Mouse (Mus musculus) cerebellum, postnatal 14 days (tissue): ENCODE measurements around the gene Atf5.
A peak's percentile ranks its signal among the peaks of the same experiment; 100 is the strongest.

ENCODE experiments used
- DNase-seq, 2 experiments: peaks; one replicate each; pipeline ENCODE4 v3.0.0; 2021; ENCODE audit warnings: mixed read lengths in 2 of 2

Atf5 gene

DNA sequence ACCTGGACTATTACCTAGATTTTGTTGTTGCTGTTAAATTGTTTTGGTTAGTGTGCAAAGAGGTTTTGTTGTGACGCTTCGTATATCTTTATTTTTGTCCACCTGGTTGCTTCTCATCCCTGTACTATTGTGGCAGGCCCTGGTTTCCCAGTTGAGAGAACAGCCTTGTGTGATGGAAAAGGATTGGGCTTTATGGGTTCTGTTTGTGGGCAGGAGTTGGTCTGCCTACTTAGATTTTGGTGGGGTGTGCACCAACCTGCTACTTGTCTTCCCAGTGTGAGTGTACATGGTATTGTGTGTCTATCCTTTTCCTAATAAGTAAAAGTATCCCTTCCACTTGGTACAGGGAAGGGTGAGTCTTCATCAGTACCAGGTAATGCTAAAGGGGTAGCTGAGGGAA lies 2.9 kb upstream of the Atf5 start:
- DNase-seq = no peak

DNA sequence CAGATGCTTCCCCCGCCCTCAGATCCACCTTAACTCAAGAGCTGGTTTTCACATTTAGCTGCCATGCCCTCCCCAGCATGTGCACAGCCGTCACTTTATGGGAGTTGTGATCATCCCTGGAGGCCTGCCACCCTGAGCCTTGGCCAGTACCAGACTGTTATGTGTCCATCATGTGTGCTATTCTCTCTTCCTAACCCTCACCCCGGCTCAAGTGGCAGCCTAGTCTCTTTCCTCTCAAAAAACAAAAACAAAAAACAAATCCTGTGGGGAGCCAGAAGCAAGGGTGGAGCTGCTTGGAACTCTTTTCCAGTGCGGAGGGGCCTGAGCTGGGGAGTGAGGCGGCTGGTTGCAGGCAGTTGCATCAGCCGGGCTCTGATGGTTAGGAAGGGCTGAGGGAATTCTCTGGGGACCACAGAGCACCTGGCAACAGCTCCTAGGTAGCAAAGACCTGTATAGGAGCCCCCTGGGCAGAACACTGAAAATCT lies 2.3 kb upstream of the Atf5 start:
- peak in 1 of 2 experiments; percentile 67 for DNase-seq

DNA sequence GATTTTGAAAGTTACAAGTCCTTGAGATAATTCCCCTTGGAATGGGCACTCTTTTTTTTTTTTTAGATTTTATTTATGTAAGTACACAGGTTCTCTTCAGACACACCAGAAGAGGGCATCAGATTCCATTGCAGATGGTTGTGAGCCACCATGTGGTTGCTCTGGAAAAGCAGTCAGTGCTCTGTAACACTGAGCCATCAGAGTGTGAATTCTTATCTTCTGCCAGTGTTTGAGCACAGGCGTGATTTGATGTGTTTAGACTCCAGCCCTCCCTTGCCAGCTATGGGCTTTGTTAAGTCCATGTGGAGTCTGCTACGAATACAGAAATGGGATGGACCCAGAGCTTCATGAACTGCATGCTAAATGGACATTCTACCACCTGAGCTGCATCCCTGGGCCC lies 1.7 kb upstream of the Atf5 start:
- no peak for DNase-seq

DNA sequence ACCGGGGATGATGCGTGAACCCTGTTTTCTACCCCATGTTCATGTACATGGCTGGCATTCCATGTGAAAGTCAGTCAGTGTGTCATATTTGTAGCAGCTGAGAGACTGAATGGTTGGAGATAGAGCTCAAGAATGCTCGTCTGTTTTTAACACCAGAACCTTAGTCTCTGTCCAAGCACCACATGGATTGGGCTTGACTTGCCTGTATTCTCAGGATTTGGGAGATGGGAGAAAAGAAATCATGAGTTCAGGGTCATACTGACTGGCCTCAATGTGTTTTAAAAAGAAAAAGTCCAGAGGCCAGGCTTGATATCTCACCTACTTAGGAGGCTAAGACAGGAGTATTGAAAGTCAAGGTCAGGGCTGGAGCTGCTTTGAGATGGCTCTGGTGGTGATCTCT lies 983 bp upstream of the Atf5 start:
- DNase-seq = no peak

DNA sequence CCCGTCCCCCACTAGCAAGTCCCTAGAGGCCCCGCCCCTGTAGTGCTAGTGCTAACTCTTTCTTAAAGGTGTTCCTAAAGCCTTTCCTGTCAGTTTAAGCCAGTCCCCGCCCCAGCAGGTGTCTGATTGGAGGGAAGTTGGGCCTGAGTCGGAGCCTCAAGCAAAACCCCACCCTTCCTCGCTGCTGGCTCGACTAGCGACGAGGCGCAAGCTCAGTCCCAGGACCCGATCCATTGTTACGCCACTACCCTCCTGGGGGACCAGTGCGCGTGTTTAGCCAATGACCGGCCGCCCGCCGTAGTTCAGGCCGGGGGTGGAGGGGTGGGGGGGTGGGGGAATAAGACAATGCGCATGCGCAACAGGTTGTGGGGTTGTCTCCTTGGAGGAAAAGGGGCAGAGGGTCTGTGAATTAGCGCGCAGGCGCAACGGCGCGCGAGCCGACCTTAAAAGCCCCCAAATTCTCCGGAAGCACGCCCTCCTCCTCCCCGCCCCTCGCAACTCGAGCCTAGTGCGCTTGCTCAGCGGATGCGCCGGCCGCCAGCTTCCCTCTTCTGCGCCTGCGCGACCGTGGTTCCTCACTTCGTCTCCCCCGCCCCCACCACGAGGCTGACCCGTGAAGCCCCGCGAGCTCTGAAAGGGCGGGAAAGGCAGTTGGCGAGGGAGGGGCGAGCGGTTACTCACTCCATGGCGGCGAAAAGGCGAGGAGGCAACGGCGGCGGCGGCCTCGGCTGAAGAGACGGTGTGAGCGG lies 563 bp downstream of the Atf5 start, which contains the start of the genes Nup62 and Il4i1:
TSS of gene Nup62 (plus strand) at position 368 of the 749 bp plus-strand sequence.
TSS of gene Il4i1 (plus strand) at position 667 of the 749 bp plus-strand sequence.
- DNase-seq = peak; percentile 99 to 100

DNA sequence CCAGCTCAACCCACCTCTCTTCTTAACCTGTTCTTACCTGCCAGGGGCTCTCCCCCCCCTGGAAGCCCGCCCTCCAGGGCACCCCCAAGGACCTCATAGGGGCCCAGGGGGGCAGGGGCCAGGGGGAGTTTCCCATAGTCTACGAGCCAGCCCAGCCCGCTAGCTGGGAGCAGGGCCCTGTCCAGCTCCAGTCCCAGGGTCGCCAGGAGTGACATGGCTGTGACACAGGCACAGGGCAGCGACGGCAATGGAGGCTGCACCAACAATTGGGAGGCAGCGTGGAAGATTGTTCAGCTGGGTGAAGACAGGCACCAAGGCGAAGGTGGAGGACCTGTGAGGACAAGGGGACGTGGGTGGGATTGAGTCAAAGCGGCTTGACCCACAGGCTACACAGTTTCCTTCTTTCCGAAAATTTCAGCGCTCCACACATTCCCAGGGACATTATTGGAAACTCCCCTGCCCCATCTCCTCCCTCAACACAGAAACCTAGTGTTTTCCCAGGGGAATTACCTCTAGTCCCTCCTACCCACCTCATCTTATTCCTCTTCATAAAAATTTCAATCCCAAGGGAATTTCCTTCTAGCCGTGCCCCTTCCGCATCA lies 1.4 kb downstream of the Atf5 start:
- DNase-seq = peak; percentile 38 to 43

DNA sequence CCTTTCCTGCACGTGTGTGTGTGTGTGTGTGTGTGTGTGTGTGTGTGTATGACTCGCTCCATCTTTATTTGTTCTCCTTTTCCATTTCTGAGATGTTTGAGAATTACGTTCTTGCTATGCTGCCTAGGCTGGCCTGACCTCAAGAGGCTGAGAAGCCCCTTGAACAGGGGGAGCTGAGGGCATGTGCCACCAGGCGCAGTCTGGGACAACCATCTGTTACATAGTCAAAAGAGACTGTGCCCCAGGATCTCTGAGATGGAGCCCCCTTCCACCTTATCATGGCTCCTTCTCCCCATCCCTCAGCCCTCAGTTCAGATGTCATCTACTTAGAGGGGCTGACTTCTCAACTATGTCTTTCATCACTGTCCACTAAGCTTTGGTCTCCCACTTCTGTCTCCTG lies 2.0 kb downstream of the Atf5 start:
- DNase-seq = no peak

DNA sequence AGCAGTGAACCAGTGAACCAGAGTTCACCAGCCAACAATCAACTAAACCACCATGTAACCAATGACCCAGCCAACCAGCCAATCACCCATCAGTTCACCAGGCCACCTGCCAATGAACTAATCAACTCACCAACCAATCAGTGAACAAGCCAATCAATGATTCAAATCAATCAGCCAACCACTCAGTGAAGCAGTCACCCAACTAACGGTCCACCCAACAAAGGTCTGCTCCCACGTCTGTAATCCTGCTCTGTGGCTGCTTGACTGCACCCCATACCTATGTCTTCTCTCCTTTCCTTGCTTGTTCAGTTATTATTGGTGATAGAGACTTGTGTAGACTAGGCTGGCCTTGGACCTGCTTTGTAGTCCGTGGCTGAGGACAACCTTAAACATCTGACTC lies 2.5 kb downstream of the Atf5 start:
- no peak for DNase-seq

DNA sequence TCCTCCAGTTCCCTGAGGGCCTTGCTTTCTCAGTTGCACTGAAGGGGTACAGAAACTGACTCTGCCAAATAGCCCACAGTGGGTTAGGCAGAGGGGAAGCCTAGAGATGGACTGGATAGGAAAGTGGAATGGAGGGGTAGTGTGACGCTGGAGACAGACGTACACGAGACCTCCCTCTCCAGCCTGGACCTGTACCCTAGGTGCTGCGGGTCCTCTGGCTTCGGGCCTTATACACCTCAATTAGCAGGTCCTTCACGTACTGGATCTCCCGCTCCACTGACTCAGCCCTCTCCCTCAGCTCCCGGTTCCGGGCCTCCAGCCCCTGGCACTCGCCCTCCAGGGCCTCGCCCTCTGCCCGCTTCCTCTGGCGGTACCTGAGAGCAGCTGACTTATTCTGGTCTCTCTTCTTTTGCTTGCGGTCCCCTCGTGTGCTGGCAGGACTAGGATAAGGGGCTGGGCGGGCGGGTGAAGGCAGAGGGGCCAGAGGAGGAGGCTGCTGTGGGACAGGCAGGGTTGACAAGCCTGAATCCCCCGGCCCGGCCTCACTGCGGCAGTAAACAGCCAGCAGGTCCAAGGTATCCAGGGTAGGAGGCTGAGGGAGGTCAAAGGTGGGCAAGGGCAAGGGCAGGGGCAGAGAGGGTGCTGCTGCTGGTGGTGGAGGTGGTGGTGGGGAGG lies 3.7 kb downstream of the Atf5 start:
- DNase-seq = no peak

DNA sequence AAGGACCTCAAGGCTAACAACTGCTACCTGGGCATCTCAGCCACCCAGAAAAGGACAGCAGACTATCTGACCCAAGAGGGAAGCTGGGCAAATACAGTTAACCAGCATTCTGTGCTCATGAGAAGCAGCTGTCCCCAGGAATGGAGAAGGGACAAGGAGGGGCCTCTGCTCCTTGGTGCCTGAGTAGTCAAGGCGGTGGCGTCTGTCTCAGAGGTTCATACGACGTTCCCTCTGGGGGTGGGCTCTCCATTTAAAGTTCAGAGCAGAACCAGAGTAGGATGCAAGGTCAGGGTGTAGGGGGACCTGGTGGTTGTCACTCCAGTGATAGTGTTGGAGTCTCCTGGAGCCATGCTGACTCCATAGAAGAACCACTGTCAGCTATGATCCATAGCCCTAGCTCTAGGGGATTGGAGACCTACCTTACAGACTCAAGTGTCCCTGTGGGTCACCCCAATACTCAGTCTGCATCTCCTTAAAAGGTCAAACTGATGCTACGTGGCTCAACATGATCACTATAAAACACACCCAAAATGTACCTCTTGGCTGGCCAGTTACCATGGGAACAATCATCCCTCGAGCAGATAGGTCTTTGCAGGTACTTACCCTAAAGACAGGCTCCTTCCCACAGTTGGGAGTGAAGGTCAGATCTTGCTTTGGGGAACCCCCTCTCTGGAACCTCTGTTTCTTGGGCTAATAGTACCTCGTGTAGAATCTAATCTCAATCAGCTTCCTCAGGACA lies 5.5 kb downstream of the Atf5 start:
- DNase-seq = no peak

DNA sequence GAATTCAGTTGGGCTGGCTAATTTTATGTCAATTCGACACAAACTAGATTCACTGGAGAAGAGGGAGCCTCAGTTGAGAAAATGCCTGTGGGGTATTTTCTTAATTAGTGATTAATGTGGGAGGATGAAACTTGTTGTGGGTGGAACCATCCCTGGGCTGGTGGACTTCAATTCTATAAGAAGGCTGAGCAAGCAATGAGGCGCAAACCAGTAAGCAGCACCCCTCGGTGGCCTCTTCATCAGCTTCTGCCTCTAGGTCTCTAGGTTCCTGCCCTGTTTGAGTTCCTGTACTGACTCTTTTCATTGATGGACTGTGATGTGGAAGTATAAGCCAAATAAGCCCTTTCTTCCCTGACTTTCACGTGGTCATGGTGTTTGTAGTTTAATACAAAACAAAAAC lies 6.1 kb downstream of the Atf5 start:
- no peak for DNase-seq

DNA sequence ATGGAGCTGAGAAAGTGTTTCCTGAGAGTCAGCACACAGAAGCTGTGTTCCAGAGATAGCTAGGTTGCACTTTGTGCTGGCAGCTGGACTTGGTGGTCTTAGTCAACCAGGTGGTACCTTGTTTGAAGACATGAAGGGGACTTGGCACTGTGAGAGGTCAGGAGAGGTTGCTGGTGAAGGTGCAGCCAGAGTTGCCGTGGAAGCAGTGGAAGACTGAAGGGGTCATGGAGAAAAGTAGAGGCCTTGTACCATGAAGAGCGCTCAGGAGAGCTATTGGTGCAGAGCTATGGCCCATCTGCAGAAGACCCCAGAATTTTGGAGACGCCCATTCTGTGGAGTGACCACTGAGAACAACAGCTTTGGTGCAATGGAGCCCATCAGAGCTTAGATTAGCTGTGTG lies 7.0 kb downstream of the Atf5 start:
- no peak for DNase-seq

DNA sequence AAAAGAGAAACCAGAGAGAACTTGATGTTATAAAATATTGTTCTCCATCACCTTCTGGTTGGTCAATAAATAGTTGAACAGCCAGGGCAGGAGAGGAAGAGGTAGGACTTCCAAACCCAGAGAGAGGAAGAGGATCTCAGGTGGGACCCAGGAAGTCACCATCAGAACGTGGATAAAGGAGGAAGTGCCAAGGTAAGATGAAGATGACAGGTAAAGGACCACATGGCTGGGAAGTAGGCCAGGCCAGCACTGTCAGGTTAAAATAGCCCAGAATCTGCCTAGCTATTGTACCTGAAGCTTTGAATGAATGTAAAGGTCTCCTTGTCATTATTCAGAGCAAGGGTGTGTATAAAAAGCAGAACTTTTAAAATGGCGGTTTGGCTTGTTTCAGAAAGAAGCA lies 7.5 kb downstream of the Atf5 start:
- DNase-seq = no peak

DNA sequence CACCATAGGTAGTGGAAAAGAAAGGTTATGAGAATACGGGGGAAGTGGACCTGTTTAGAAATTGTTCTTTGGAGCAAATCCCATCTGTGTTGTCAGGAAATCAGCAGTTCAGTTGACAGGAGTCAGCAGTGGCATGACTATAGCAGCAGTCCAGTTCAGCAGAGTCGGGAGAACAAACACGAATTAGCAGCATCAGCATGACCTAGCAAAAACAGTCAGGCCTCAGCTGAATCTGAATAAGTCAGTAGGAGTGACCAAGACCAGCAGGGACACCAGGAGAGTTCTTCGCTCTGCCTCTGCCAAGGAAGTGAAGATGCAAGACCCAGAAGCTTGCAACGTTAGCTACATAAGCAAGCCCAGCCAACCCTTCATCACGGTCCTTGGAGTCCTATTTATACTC lies 23.7 kb downstream of the Atf5 start:
- DNase-seq = no peak

DNA sequence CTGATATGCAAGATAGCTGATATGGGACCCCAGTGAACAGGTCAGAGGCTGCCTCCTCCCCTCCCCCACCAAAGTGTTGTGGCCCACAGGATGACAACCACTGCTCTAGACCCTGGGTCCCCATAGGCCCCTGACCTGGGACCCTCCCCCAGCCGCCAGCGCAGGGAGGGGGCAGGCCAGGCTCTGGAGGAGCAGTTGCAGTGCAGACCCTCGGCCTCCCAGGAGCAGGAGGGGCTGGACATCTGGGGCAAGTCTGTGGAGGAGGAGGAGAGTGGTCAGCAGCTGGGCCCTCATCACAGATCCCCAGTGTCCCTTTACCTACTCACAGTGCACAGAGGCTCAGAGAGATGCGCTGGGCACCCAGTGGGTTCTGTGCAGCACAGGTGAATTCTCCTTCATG lies 26.4 kb downstream of the Atf5 start:
- DNase-seq = no peak

DNA sequence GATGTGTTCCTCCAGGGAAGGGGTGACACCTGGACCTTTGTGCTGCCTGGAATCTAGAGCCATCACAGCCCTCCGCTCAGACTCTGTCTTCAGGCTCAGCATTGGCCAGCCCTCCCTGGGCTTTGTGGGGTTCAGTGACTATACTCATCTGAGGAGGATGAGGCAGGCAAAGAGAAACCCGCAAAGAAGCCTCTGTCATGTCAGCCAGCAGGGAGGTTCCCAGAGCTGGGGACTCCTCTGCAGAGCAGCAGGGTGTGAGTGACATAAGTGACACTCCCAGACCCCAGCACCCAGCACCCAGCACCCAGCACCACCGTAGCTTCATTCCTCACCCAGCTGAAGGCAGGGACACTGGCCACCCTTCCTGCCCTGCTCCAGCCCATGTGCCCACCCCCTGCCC lies 26.9 kb downstream of the Atf5 start:
- no peak for DNase-seq

DNA sequence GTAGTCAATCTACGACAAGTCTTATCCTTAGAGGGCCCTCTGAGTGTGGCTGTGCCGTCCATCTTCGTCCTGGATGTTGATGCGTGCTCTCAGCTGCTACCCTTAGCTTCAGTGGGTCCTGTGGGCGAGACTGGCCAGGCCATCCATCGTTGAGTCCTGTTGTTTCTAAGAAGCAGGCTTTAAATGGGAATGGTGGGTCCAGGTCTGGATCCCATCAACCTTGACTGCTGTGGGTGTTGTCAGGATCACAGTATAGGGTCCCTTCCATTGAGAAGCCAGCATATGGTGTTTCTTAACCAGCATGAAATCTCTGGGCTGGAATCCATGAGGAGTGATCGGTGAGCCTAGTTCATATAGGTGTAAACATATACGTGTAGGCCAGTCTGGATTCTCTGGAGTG lies 36.4 kb downstream of the Atf5 start:
- DNase-seq = no peak

DNA sequence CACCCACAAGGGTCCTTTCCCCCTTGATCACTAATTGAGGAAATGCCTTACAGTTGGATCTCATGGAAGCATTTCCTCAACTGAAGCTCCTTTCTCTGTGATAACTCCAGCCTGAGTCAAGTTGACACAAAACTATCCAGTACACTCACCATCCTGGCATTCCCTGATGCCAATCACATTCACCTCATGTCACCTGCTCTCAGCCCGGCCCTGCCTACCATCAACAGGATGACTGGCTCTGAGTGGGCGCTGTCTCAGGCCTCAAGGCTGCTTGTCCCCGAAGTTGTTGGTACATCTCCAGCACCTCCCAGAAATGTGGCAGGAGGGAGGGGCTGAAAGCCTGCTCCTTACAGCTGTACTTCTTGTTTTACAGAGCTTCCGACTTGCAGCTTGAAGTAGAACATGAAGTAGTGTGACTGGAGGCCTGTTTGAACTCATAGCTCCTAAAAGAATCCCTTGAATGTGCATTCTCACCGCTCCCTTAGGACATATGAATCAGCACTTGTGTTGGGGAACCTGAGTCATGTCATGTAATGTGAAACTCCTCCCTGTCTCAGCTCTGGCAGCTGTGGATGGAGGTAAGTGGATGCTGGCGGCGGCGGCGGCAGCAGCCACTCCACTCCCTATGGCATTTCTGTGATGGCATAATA lies 39.5 kb downstream of the Atf5 start:
- no peak for DNase-seq

DNA sequence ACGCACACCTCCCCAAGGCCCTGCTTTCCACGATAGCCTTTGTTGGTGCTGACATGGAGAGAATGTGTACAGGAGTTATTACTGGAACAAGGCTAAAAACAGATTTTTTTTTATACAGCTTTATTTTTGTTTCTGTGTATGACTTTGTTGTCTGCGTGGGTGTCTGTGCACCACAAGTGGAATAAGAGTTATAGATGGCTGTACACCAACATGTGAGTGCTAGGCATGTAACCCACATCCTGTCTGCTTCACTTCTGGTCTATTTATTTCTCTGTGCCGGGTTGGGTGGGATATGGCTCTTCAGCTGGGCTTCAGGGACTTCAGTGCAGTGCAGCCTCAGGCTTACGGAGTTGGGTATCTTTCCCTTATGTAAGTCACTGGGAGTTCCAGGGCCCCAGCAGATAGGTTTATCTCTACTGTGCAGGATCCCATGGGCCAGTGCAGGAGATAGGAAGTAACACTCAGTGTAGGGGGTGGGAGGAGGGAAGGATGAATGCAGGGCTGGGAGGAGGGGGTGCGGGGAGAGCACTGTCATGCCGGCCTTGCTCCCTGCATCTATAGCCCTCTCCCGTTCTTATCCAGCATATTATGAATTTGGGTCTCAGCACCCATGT lies 43.8 kb downstream of the Atf5 start:
- DNase-seq = no peak

DNA sequence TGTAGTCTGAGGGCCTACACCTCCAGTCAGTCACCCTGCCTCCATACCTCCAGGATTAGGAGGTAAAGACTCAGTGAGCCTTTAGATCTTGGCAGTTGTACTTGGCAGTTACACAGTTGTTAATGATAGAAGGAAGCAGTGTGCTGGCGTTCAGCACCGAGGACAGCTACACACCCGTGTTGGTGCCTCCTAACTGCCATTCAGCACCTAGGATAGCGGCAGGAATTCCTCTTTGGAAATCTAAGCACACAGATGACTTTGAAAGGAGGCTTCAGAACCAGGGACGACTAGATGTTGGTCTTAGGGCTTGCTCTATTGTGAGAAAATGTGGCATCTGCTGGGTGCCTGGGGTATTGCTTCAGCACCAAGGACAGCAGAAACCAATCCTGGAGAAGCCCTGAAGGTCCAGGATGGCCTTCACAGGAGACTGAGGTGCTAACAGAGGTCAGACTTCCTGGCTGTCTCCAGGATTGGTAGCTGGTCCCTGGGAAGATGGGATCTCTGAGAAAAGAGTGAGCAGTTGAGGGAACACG lies 46.3 kb downstream of the Atf5 start:
- DNase-seq = peak in 1 of 2 experiments; percentile 21

DNA sequence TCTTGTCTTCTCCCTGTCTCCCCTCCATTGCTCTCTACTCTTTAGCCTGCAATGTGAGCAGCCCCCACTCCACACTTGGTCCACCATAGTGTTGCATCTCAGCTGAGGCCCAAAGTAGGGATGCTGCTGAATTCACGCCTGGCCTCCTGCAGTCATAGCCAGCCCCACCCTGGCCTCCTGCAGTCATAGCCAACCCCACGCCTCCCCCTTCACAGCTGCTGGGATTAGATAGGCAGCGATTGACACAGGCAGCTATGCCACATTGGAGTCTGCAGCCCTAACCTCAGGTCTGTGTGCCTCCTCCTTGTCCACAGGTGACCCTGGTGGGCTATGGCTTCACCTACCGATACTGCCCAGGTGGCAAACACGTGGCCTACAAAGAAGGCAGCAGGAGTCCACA lies 48.3 kb downstream of the Atf5 start:
- DNase-seq = no peak
